Mouse (Mus musculus): ENCODE measurements around the gene Bcl7b.

Gene Bcl7b

GRCm38 (mm10) chr5:135168063-135169062 is at the start of gene Bcl7b:
TSS of gene Bcl7b (plus strand) at chr5:135168283.
- DNase-seq (ENCODE audit: low spot score in 2 of 2): peak; percentile 97 to 98

- peak; percentile 27 to 32 for DNase-seq (ENCODE audit: low spot score in 2 of 2)
Observed at GRCm38 (mm10) chr5:135118589-135119081, 49.4 kb upstream of the Bcl7b start.

- DNase-seq (ENCODE audit: low spot score in 2 of 2): no peak
Observed at GRCm38 (mm10) chr5:135120753-135121152, 47.3 kb upstream of the Bcl7b start.

GRCm38 (mm10) chr5:135126121-135126520 is 42.0 kb upstream of the Bcl7b start:
- no peak for DNase-seq (ENCODE audit: low spot score in 2 of 2)

DNA sequence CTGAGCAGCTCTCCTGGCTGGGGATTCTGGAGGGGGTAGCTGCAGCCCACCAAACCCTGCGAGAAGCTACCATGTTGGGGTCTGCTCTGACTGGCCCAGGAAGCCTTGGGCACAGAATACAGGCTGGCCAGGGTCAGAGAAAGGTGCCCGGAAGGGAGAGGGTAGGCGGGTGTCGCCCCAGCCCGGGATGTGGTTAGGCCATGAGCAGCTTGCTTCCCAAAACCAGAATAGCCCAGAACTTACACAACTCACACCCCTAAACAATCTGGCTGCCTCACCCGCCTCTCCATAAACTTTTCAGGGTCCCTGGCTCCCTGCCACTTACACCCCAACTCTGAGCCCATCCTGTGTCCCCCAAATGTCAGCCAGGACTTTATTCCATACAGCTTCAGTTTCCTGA is 40.4 kb upstream of the Bcl7b start:
- DNase-seq (ENCODE audit: low spot score in 2 of 2): no peak

GRCm38 (mm10) chr5:135129747-135130146 is 38.3 kb upstream of the Bcl7b start:
- DNase-seq (ENCODE audit: low spot score in 2 of 2): no peak

DNA sequence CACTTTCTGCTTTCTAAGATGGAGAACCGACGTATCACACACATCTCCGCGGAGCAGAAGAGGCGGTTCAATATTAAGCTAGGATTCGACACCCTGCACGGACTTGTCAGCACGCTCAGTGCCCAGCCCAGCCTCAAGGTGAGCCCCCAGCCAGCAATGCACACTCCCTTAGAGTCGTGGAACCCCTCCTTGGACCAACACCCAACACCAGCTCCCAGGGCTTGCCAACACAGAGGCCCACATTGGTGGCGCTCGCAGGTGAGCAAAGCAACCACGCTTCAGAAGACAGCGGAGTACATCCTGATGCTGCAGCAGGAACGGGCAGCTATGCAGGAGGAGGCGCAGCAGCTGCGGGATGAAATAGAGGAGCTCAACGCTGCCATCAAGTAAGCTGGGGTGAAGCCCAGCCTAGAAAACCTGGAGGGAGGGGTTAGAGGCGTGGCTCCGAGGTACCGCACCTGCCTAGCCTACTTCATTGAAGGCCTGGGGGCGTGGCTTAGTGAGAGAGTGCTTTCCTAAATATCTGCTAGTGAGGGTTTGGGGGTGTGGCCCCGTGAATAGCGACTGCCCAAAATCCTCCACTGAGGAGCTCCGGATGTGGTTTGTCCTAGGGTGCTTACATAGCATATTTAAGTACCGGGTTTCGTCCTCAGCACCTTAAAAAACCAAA is 34.2 kb upstream of the Bcl7b start:
- DNase-seq (ENCODE audit: low spot score in 2 of 2): peak; percentile 76 to 83

DNA sequence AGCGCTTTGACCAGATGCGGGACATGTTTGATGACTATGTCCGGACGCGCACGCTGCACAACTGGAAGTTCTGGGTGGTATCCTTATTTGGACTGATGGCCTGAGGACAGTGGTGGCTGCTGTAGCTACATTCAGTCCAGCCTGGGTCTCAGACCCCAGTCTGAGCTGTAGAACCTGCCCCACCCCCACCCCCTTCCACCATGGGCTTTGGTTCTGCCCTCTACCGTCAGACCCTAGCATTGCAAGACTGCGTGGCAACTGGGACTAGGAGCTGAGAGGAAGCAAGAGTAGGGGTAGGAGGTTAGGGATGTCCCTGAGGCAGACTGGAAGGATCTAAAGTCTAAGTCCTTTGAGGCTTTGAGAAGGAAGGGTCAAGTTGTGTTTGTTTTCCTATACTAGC is 33.5 kb upstream of the Bcl7b start:
- DNase-seq (ENCODE audit: low spot score in 2 of 2): peak; percentile 35 to 43

DNA sequence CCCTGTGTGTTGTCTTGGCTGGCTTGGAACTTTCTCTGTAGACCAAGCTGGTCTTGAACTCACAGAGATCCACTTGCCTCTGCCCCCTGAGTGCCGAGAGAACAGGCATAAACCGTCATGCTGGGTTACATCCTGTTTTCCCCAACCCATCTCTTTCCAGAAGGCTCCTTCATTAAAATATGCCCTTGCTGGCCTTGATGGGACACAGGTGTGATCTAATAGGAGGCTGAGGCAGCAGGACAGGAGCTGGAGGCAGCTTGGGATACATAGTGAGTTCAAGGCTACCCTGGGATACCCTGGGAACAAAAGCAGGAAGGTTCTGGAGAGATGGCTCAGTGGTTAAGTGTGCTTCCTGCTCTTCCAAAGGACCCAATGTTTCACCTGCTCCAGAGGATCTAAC is 28.2 kb upstream of the Bcl7b start:
- no peak for DNase-seq (ENCODE audit: low spot score in 2 of 2)

DNA sequence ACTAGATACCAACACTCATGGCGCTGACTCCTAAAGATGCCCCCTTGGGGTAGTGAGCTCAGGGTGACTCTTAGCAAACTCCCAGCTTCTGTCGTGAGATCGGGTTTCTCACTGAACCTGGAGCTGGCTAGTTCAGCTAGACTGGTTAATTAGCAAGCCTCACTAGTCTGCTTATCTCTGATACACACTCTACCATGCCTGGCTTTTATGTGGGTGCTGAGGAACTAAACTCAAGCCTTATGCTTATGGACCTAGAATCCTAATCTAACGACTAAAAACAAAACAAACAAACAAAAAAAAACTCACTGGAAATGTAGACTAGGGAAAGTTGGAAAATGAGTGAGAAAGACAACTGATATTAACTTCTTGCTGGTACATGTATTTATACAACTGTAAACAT is 23.6 kb upstream of the Bcl7b start:
- DNase-seq (ENCODE audit: low spot score in 2 of 2): no peak

- DNase-seq (ENCODE audit: low spot score in 2 of 2): no peak
Observed at GRCm38 (mm10) chr5:135145532-135145931, 22.6 kb upstream of the Bcl7b start.

DNA sequence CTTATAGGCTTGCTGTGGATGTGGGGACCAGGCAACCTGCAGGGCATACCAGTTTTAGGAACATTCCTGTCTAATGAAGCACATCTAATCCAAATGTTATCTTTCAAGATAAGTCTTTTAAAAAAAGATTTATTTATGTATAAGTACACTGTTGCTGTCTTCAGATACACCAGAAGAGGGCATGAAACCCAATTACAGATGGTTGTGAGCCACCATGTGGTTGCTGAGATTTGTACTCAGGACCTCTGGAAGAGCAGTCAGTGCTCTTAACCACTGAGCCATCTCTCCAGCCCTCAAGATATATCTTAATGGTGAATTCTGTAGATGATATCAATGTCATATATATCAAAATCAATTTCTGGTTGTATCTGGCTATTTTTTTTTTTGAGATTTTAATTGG is 22.1 kb upstream of the Bcl7b start:
- no peak for DNase-seq (ENCODE audit: low spot score in 2 of 2)

DNA sequence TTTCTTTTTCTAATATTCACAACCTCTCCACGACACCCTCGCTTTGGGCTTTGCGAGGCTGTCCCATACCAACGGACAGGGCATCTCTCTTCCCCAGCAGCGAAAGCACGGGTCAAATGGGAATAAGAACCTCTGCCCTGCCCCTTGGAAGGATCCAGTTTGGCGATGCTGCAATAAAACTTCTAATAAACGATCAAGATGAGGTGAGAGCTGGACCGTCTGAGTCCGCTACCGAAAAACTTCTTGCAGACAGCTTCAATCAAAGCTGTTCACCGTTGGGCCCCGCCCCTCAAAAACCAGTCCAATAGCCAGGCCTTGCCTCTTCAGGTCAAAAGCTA is 19.4 kb upstream of the Bcl7b start:
- no peak for DNase-seq (ENCODE audit: low spot score in 2 of 2)

DNA sequence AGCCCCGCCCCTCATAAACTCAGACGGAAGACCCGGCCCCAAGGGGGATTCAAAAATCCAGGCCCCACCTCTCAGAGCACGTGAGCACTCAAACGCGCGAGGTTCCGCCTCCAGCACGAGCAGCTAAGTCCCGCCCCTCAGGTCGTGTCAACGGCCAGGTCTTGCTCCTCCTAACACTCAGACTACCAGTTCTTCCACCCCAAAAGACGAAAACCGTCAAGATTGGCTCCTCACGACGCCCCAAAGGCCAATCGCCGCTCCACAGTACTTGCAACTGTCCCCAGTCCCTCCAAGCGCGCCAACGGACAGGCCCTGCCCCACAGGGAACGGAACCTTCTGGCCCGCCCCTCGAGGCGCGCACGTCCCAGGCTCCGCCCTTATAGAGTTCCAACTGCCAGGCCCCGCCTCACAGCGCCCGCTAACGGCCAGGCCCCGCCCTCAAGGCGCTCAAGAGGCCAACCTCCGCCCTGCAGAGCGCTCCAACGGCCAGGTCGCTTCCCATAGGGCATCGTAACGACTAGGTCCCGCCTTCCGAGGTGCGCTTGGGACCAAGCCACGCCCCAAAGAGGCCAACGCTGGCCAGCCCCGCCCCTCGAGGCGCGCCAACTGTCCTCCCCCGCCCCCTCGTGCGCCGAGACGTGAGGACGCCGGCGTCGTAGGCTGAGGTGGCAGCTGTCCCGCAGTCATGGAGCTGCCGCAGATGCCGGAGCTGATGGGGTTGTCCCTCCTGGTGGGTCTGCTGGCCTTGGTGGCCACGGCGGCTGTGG is 18.8 kb upstream of the Bcl7b start, which contains the start of gene Tbl2:
TSS of gene Tbl2 (plus strand) at position 605 of the 767 bp plus-strand sequence.
- peak; percentile 99 to 100 for DNase-seq (ENCODE audit: low spot score in 2 of 2)

GRCm38 (mm10) chr5:135149820-135150178 is 18.3 kb upstream of the Bcl7b start:
- no peak for DNase-seq (ENCODE audit: low spot score in 2 of 2)

- DNase-seq (ENCODE audit: low spot score in 2 of 2): no peak
Observed at GRCm38 (mm10) chr5:135156496-135156895, 11.6 kb upstream of the Bcl7b start.

- DNase-seq (ENCODE audit: low spot score in 2 of 2): no peak
Observed at GRCm38 (mm10) chr5:135161221-135161620, 6.9 kb upstream of the Bcl7b start.

GRCm38 (mm10) chr5:135161650-135162049 is 6.4 kb upstream of the Bcl7b start:
- no peak for DNase-seq (ENCODE audit: low spot score in 2 of 2)

GRCm38 (mm10) chr5:135162361-135162760 is 5.7 kb upstream of the Bcl7b start:
- DNase-seq (ENCODE audit: low spot score in 2 of 2): no peak

- DNase-seq (ENCODE audit: low spot score in 2 of 2): no peak
Observed at GRCm38 (mm10) chr5:135162821-135163220, 5.3 kb upstream of the Bcl7b start.

DNA sequence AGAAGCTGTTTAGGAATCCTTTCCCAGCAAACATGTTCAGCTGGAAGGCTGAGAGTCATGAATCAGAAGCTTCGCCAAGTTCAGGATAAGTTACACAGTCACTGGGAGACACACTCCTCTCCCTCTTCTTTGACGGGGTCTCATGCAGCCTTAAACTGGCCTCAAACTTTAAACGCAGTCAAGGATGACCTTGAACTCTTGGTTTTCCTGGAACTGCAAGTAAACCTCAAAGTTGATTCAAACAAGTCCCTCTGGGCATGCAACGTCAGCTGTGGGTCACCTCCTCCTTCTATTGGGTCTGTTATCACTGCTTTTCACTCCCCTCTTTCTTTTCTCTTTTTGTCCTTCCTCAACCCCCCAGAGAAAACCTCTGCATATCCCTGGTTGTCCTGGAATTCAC is 1.2 kb upstream of the Bcl7b start:
- no peak for DNase-seq (ENCODE audit: low spot score in 2 of 2)

DNA sequence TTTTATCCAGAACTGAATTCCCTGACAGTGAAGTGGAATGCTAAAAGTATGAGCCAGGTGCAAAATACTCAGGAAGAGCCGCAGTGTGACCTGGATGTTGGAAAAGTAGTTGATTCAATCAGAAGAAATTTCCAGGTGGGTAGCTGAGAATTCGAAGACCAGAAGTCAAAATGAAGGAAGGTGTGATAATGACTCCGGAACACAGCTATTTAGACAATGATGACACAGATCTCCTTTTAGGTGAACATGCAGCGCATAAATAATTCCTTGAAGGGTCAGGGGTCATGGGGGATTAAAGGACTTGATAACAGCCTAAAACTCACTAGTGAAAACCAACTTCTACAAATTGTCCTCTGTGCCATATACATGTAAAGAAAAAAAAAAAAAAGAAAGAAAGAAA is 614 bp upstream of the Bcl7b start:
- DNase-seq (ENCODE audit: low spot score in 2 of 2): no peak
